Mouse (Mus musculus): Measurements from ENCODE around the gene Rere. TPM values are rescaled to one million over a fixed set of nuclear protein-coding genes. Genes with fewer than 3 reads are reported as not detected.
A peak's percentile ranks its signal among the peaks of the same experiment; 100 is the strongest.

Gene Rere
- polyA plus RNA-seq, 1 experiment: 42.0 TPM

DNA sequence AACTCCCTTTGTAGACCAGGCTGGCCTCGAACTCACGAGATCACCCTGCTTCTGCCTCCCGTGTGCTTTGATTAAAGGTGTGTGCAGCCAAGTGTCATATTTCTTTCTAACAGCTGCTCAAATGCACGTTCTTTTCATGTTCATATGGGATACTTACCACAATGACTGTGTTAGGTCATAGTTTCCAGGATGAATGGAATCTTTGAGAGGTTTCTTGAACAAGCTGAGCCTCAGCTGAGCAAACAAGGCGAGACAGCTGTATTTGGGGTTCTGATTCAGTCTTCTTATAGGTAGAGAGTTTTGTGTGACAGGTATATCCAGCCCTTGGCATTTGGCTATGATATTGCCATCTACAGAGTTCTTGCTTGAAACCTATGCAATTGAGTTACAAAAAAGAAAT, 179.0 kb downstream of the Rere start:
- TF ChIP-seq CTCF (IDR thresholded peaks at IDR 0.05; ENCODE audit: insufficient read depth, low read length) (no peak), POLR2A (IDR thresholded peaks at IDR 0.05; ENCODE audit: borderline replicate concordance, extremely low read depth, low read depth, low read length) (no peak)
- 66% methylated on average over 5 of the region's 5 CpGs for WGBS
- 0 out of 2 replicates have a peak, but pooled peaks cover 2% of the 10 kb centered on the region for H3K4me1 ChIP-seq (ENCODE audit: control insufficient read depth, insufficient read depth, low read length)
- H3K4me3 ChIP-seq (replicated peaks; ENCODE audit: extremely low read depth, low read depth, low read length): no peak overlapping the region
- DNase-seq: no peak

DNA sequence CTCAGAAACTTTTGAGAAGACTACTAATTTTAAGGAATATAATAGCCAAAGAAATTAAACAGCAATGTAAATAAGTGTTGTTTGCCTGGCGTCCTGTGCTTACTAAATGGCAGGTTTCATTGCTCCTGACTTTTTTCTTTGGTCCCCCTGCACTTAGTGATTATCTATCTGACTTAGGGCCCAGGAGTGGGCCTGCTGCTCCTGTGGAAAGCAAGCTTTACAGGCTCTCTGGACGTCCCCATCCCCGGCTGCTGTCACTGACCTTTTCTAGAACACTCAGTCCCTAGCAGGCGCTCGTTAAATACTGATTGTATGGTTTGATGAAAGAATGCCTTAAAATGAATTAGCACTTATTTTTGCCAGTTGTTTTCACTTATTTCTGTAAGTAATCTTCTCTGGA, 179.6 kb downstream of the Rere start:
- Histone ChIP-seq H3K4me3 (replicated peaks; ENCODE audit: extremely low read depth, low read depth, low read length) (no peak overlapping the region), H3K4me1 (ENCODE audit: control insufficient read depth, insufficient read depth, low read length) (0 out of 2 replicates have a peak, but pooled peaks cover 2% of the 10 kb centered on the region)
- TF ChIP-seq CTCF (IDR thresholded peaks at IDR 0.05; ENCODE audit: insufficient read depth, low read length): no peak
- DNase-seq: no peak
- WGBS: 76% methylated on average over 5 of the region's 5 CpGs

DNA sequence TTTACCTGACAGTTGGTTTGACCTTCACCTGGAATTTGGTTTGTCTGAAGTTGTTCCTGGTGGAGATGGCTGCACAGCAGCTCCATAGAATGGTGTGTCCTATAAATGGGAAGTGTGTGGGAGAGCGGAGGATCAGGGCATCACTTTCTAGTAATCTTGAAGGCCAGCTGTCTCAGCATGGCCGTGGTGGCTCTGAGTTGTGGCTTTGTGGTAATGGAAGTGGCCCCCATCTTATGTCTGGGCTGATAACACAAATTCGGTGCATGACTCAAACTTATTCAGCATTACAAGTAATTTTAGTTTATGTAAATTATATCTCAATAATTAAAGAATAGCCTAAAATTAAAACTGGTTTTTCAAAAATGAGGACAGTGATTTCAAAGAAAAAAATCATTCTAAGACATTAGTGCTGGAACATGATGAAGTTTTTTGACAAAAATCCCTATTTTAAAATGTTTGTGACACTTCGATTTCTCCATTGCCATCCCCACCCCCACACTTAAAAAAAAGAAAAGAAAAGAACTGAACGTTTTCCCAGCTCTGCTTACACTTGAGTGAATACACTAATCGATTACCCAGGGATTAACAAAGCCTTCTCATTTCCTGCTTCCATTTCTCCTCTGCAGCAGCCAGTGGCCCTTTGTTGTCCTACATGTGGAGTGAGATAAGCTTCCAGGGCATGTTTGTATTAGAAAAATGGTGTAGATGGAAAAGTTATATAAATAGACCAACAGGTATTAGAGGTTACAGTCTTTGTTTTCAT, 180.2 kb downstream of the Rere start:
- DNase-seq: no peak
- Histone ChIP-seq H3K4me3 (replicated peaks; ENCODE audit: extremely low read depth, low read depth, low read length) (no peak overlapping the region), H3K4me1 (ENCODE audit: control insufficient read depth, insufficient read depth, low read length) (0 out of 2 replicates have a peak, but pooled peaks cover 2% of the 10 kb centered on the region)
- TF ChIP-seq POLR2A (IDR thresholded peaks at IDR 0.05; ENCODE audit: borderline replicate concordance, extremely low read depth, low read depth, low read length) (no peak), CTCF (IDR thresholded peaks at IDR 0.05; ENCODE audit: insufficient read depth, low read length) (no peak)
- WGBS: 41% methylated on average over 6 of the region's 6 CpGs

GRCm38 (mm10) chr4:150462367-150462766, 180.9 kb downstream of the Rere start:
- H3K4me3 ChIP-seq (replicated peaks; ENCODE audit: extremely low read depth, low read depth, low read length): no peak overlapping the region
- 12% methylated on average over 4 of the region's 4 CpGs for WGBS
- DNase-seq: peak; percentile 61
- no peak for TF ChIP-seq POLR2A (IDR thresholded peaks at IDR 0.05; ENCODE audit: borderline replicate concordance, extremely low read depth, low read depth, low read length)
- no peak for TF ChIP-seq CTCF (IDR thresholded peaks at IDR 0.05; ENCODE audit: insufficient read depth, low read length)
- 0 out of 2 replicates have a peak, but pooled peaks cover 2% of the 10 kb centered on the region for H3K4me1 ChIP-seq (ENCODE audit: control insufficient read depth, insufficient read depth, low read length)

- 47% methylated on average over 4 of the region's 4 CpGs for WGBS
- H3K4me1 ChIP-seq (ENCODE audit: control insufficient read depth, insufficient read depth, low read length): no peaks in the 10 kb centered on the region
- DNase-seq: peak; percentile 66
Measured at GRCm38 (mm10) chr4:150465759-150466158, 184.3 kb downstream of the Rere start.

GRCm38 (mm10) chr4:150469274-150469673, 187.8 kb downstream of the Rere start:
- Histone ChIP-seq H3K4me3 (replicated peaks; ENCODE audit: extremely low read depth, low read depth, low read length) (no peak overlapping the region), H3K4me1 (ENCODE audit: control insufficient read depth, insufficient read depth, low read length) (no peaks in the 10 kb centered on the region)
- no peak for TF ChIP-seq POLR2A (IDR thresholded peaks at IDR 0.05; ENCODE audit: borderline replicate concordance, extremely low read depth, low read depth, low read length)
- TF ChIP-seq CTCF (IDR thresholded peaks at IDR 0.05; ENCODE audit: insufficient read depth, low read length): no peak
- no peak for DNase-seq
- 71% methylated on average over 10 of the region's 10 CpGs for WGBS

More at GRCm38 (mm10) chr4:150465759-150466158, 184.3 kb downstream of the Rere start:
- no peak overlapping the region for H3K4me3 ChIP-seq (replicated peaks; ENCODE audit: extremely low read depth, low read depth, low read length)
- TF ChIP-seq CTCF (IDR thresholded peaks at IDR 0.05; ENCODE audit: insufficient read depth, low read length) (peak; percentile 71), POLR2A (IDR thresholded peaks at IDR 0.05; ENCODE audit: borderline replicate concordance, extremely low read depth, low read depth, low read length) (no peak)

GRCm38 (mm10) chr4:150470674-150471328, 189.4 kb downstream of the Rere start:
- TF ChIP-seq CTCF (IDR thresholded peaks at IDR 0.05; ENCODE audit: insufficient read depth, low read length) (no peak), POLR2A (IDR thresholded peaks at IDR 0.05; ENCODE audit: borderline replicate concordance, extremely low read depth, low read depth, low read length) (no peak)
- Histone ChIP-seq H3K4me3 (replicated peaks; ENCODE audit: extremely low read depth, low read depth, low read length) (no peak overlapping the region), H3K4me1 (ENCODE audit: control insufficient read depth, insufficient read depth, low read length) (no peaks in the 10 kb centered on the region; the same call in 1 of the 2 replicates)
- 96% methylated on average over 4 of the region's 4 CpGs for WGBS
- DNase-seq: no peak

- WGBS: 47% methylated on average over 10 of the region's 10 CpGs
- H3K4me3 ChIP-seq (replicated peaks; ENCODE audit: extremely low read depth, low read depth, low read length): no peak overlapping the region
- DNase-seq: no peak
- peaks cover 4% of the 10 kb centered on the region for H3K4me1 ChIP-seq (ENCODE audit: control insufficient read depth, insufficient read depth, low read length)
- no peak for TF ChIP-seq CTCF (IDR thresholded peaks at IDR 0.05; ENCODE audit: insufficient read depth, low read length)
Measured at GRCm38 (mm10) chr4:150472751-150473436, 191.4 kb downstream of the Rere start.

DNA sequence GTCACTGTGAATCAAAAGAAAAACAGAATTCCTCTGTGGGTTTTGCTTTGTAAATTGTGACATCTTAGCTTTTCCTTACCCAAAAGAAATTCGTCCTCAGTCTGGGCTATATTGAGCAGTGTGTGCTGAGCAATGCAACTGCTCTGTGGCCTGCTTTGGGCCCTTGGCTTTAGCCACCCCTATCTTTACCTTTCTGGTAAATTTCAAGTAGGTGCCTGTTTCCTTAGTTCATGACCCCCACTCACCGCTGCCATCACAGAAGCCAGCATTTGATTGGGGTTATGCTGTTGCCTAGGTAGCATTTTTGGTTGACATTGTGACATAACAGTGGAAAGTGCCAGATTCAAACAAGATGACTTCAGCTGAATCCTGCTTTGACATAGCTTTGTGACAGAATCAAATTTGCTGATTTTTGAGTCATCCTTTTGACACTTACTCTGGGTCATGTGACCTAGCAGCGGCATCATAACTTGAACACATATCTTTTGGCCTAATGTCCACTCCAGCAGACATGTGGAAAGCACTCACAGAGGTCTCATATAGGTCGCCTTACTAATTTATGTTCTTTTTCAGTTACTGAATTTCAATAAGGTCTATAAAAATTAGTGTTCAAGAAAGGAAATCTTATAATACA, 192.1 kb downstream of the Rere start:
- 85% methylated on average over 4 of the region's 4 CpGs for WGBS
- TF ChIP-seq POLR2A (IDR thresholded peaks at IDR 0.05; ENCODE audit: borderline replicate concordance, extremely low read depth, low read depth, low read length): no peak
- no peak for TF ChIP-seq CTCF (IDR thresholded peaks at IDR 0.05; ENCODE audit: insufficient read depth, low read length)
- no peak overlapping the region for H3K4me3 ChIP-seq (replicated peaks; ENCODE audit: extremely low read depth, low read depth, low read length)
- peaks cover 4% of the 10 kb centered on the region for H3K4me1 ChIP-seq (ENCODE audit: control insufficient read depth, insufficient read depth, low read length)
- no peak for DNase-seq
